Mouse (Mus musculus): ENCODE measurements around the gene Lcn12. TPM values are rescaled to one million over a fixed set of nuclear protein-coding genes. Genes with fewer than 3 reads are reported as not detected.
A peak's percentile ranks its signal among the peaks of the same experiment; 100 is the strongest.

Gene Lcn12
- total RNA-seq, 2 experiments from 2014 or later: not detected

DNA sequence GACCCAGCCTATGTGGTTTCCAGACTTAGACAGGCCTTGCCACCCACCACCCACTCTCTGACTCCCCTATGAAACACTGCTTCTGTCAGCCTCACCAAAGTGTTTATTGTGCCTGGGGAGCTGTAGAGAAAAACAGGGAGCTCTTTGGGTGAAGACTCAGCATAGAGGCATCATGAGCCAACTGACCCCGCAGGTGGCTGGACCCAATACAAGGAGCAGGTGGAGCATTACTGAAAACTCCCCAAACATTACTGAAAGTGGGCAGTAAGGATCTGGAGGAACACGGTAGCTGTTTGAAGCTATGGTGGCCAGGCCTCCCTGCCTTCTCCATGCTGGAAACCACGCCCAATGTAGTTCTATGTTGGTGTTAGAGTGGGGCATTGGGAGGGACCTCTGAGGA, 30.1 kb downstream of the Lcn12 start:
- ATAC-seq (replicated peaks; ENCODE audit: poor library complexity, severe bottlenecking): no peak

DNA sequence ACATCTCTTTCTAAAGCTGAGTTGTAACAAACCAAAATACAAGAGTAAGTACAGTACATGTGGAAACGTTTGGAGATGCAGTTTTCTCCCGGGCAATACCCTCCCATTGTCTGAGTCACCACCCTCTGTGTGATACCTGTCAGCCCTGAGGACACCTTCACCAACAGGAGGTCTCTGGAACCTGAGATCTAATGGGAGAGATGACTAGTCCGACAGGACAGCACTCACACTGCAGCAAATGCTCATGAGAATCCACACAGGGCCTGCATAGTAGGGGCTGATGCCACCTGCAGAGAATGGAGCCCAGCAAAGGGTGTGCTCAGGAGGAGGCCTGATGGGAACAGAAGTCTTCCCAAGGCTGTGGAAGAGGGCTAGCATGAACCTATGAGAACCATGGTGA, 32.3 kb downstream of the Lcn12 start:
- ATAC-seq (replicated peaks; ENCODE audit: poor library complexity, severe bottlenecking): no peak

DNA sequence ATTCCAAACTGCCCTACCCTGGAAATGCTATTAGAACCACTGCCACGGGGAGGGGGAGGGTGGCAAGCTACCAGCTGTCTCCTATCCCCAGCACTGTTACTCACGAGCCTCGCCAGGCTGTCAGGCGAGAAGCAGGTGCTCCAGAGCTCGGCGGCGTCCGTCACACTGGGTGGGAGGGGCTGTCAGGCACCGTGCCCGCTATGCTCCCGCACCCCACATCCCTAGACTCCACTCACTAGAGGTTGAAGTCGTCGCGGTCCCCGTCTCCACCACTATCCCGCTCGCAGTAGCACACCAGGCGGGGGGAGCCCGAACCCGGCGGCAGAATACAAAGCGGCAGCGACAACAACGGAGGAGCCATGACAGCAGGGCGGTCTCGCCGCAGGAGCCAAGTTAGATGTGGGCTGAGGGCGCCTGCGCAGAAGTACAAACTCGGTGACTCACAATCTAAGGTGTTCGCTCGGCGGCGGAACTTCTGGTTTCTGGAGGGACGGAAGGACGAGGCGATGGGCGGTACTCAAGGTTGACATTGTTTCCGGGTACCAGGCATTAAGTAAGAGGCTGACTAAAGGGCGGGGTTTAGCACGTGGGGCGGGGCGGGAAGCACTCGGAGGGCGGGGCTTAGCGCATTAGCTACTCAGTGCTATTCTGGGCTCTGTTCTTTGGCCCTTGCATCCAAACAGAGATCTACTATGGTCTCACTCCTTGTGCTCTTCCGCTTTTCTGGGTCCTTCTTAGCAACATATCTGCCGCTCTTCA, 33.0 kb downstream of the Lcn12 start, which contains the start of gene Paxx:
Gene Paxx, minus strand, starts transcription at position 544 of the 759 bp plus-strand sequence.
- ATAC-seq (replicated peaks; ENCODE audit: poor library complexity, severe bottlenecking): peak; percentile 83

DNA sequence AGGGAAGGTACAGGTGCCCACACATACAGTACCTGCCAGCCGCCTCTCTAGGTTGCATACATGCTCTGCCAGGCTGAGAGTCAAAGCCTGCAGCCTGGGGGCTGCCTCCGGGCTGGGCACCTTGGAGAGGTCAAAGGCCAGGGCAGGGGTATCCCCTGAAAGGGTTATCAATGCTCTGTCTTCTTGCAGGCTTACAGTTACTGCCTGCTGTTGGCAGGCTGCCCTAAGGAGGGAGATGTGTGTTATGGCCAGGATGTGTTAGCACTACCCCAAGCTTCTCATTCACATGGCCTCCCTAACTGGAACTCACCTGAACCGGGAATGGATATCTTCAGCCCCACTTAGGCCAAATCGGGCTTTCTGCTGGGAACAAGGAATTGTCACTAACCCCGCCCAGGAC, 33.6 kb downstream of the Lcn12 start:
- ATAC-seq (replicated peaks; ENCODE audit: poor library complexity, severe bottlenecking): no peak

DNA sequence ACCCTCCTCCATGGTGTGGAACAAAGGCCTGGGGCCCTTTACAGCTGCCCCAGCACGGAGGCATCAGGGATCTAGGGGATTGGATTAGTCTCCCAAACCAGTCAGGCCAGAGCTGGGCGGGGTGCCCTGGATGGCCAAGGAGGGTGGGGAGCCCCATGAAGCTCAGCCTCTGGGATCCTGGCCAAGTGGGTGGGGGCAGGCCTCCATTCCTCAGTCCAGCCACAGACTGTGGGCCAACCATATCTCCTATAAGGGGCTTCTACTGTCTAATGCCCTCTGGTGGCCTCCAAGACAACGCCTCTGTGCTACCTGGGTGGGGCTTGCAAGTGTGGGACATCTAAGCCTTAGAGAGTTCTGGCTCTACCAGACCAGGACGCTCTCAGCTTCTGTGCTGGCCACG, 34.8 kb downstream of the Lcn12 start:
- no peak for ATAC-seq (replicated peaks; ENCODE audit: poor library complexity, severe bottlenecking)

DNA sequence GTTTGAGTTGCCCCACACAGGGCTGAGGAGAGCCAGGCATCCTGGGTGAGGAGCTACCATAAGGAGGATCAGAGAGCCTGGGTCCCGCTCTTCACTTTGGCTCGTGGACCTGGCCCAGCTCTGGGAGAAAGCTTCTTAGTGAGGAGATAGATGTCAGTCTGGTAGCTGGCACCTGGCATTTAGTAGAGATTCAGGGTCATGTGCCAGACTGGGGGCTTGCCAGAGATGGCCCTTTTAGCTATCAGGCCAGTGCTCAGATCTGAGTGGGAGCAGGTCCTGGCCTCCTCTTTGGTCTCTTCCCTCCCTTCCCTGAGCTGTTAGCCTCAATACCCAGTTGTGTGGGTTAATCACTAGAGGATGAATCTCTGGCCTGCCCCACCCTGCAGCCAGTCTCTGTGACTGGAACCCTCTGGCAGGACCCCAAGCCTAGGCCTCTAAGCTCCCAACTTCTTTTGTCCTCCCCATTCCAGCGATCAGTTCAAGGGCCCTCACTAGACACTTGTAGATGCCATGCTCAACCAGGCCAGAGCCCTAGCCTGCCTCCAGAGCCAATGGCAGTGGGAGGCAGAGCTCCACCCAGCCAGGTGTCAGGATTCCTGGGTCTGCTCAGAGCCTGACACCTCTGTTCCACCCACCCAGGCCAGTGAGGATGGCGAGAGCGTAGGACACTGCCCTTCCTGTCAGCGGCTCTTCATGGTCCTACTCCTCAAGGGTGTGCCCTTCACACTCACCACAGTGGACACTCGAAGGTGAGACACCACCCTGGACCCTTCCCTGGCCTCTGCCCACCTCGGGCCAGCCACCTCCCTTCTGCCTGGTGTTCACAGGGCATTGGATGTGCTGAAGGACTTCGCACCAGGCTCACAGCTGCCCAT, 36.5 kb downstream of the Lcn12 start:
- ATAC-seq (replicated peaks; ENCODE audit: poor library complexity, severe bottlenecking): no peak

DNA sequence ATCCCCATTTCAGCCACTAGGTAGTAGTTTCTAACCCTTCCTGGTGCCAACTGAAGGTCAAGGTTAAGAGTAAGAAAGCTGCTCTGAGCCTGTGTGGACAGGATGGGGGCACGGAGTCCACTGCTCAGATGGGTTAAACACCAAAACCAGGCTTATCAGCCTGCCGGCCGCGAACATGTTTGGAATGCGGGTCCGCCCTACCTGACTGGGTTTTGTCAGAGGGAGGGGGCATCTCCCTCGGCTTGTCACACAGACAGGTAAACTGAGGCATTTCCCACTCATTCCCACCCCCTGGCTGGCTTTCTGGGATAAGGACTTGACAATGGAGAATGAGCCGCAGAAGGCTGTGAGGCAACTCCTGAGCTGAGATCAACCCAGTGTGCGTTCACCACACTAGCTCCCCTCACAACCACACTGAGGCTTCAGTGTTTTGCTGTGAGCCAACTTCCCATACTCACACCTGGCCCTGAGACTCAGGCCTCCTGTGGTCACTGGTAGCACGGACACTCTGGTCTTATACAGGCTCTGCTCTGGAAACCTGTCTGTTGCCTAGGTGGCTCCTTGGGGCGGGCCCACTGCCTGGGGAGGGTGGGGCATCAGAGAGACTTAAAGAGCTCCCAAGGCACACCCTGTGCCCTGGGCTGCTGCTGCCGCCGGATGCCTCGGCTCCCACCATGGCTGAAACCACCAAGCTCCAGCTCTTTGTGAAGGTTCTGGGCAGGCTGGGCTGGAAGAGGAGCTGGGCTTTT, 37.3 kb downstream of the Lcn12 start, which contains the start of gene Clic3:
Gene Clic3, plus strand, starts transcription at position 634 of the 749 bp plus-strand sequence.
- no peak for ATAC-seq (replicated peaks; ENCODE audit: poor library complexity, severe bottlenecking)

DNA sequence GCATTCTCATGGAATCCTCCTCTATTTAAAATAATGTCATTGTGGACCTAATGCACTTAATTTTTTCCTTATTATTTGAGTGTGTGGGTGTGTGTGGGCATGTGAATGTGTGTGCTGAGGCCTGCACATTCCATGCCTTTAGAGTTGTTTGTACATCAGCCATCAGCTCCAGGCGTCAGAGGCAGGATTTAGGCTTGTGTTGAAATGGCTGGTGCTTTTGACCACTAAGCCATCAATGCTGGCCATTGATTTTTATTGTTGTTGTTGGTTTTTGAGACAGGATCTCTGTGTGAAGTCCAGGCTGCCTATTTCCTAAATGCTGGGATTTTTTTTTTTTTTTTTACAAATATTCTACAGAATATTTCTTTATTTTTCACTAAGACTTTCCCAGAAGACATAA, 40.8 kb downstream of the Lcn12 start:
- no peak for ATAC-seq (replicated peaks; ENCODE audit: poor library complexity, severe bottlenecking)

DNA sequence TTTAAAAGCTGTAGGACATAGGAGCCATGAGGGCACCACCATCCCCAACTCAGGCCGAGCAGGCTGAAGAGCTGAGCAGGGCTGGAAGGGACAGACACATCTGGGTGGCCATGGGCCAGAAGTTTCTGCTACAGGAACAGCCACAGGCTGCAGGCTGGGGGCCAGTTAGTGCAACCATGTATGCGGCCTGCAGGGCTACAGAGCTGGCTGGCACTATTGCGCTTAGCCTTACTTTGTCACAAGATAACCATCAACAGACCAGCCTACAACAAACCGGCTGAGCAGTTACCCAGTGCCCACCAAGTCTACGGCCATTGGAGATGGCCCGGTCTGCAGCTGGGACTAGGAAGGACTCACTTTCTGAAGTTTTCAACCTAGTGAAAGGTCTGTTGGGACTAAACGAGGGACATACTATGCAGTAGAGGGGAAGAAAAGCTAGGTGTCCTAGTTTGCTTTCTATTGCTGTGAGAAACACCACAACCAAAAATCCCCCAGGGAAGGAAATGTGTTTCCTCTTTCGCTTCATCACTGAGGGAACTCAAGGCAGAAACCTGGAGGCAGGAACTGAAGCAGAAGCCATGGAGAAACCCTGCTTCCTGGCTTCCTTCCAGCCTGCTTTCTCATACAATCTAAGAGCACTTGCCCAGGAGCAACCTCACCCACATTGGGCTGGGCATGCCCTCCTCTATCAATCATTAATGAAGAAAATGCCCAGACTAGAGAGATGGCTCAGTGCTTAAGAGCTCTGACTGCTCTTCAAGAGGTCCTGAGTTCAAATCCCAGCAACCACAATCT, 42.7 kb downstream of the Lcn12 start:
- peak; percentile 63 for ATAC-seq (replicated peaks; ENCODE audit: poor library complexity, severe bottlenecking)

DNA sequence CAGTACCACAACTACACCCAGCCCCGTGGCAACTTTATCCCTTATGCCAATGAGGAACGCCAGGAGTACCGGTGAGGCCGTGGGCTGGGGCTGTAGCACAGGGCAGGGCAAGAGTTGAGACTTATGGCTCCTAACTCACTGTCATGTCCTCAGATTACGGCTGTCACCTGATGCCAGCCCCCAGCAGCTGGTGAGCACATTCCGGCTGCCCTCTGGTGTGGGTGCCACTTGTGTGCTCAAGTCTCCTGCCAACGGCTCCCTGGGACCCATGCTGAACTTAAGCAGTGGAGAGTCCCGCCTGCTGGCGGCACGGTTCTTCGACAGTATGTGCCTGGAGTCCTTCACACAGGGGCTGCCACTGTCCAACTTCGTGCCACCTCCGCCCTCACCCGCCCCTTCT, 51.0 kb downstream of the Lcn12 start:
- no peak for ATAC-seq (replicated peaks; ENCODE audit: poor library complexity, severe bottlenecking)

DNA sequence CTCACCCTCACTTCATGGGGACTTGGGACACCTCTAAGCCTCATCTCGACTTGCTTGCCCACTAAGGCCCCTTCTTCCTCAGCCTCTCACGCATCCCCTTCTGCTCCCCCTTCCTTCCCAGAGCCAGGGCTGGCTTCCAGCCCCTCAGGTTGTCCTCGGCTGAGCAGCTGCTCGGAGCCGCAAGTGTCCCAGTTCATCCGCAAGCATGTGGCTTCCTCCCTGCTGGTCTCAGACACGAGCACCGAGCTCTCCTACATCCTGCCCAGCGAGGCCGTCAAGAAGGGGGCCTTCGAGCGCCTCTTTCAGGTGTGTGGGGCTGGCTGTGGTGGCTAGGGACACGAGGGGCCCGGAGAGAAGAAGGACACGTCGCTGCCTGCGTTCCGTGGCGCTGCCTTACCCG, 52.6 kb downstream of the Lcn12 start:
- ATAC-seq (replicated peaks; ENCODE audit: poor library complexity, severe bottlenecking): no peak

Other genes starting within 250 kb of the Lcn12 start
Only the 30 nearest of the 37 such genes appear.
- gene Tmem210, start 205.8 kb downstream of the Lcn12 start, total RNA-seq (2014; fragmentation: Nextera tagmentation): not detected in 2 replicates
- gene Tmem210, start 205.8 kb downstream of the Lcn12 start, total RNA-seq (2017): not detected in 2 replicates
- gene Lrrc26, start 204.0 kb downstream of the Lcn12 start, total RNA-seq (2014; fragmentation: Nextera tagmentation): not detected in 2 replicates
- not detected in 2 replicates for gene Lrrc26, start 204.0 kb downstream of the Lcn12 start, total RNA-seq (2017)
- gene Grin1, start 174.7 kb downstream of the Lcn12 start, total RNA-seq (2014; fragmentation: Nextera tagmentation): not detected in 2 replicates
- gene Grin1, start 174.7 kb downstream of the Lcn12 start, total RNA-seq (2017): not detected in 2 replicates
- gene Man1b1, start 161.6 kb downstream of the Lcn12 start, total RNA-seq (2014; fragmentation: Nextera tagmentation): 36.5 and 37.2 TPM in 2 replicates
- 34.1 and 38.6 TPM in 2 replicates for gene Man1b1, start 161.6 kb downstream of the Lcn12 start, total RNA-seq (2017)
- 15.2 and 34.8 TPM in 2 replicates for gene Dpp7, start 137.6 kb downstream of the Lcn12 start, total RNA-seq (2014; fragmentation: Nextera tagmentation)
- 11.9 and 16.9 TPM in 2 replicates for gene Dpp7, start 137.6 kb downstream of the Lcn12 start, total RNA-seq (2017)
- 55.6 and 58.1 TPM in 2 replicates for gene Uap1l1, start 128.2 kb downstream of the Lcn12 start, total RNA-seq (2014; fragmentation: Nextera tagmentation)
- 13.8 and 18.4 TPM in 2 replicates for gene Uap1l1, start 128.2 kb downstream of the Lcn12 start, total RNA-seq (2017)
- 4.5 and 17.1 TPM in 2 replicates for gene Sapcd2, start 121.6 kb downstream of the Lcn12 start, total RNA-seq (2014; fragmentation: Nextera tagmentation)
- 7.8 and 17.3 TPM in 2 replicates for gene Sapcd2, start 121.6 kb downstream of the Lcn12 start, total RNA-seq (2017)
- not detected in 2 replicates for gene Entpd2, start 98.0 kb downstream of the Lcn12 start, total RNA-seq (2014; fragmentation: Nextera tagmentation)
- not detected in 2 replicates for gene Entpd2, start 98.0 kb downstream of the Lcn12 start, total RNA-seq (2017)
- not detected in 2 replicates for gene Npdc1, start 94.6 kb downstream of the Lcn12 start, total RNA-seq (2014; fragmentation: Nextera tagmentation)
- not detected in 2 replicates for gene Npdc1, start 94.6 kb downstream of the Lcn12 start, total RNA-seq (2017)
- 34.5 and 38.8 TPM in 2 replicates for gene Fut7, start 70.6 kb downstream of the Lcn12 start, total RNA-seq (2014; fragmentation: Nextera tagmentation)
- gene Fut7, start 70.6 kb downstream of the Lcn12 start, total RNA-seq (2017): 24.8 and 27.3 TPM in 2 replicates
- gene Abca2, start 65.2 kb downstream of the Lcn12 start, total RNA-seq (2014; fragmentation: Nextera tagmentation): 54.8 and 56.4 TPM in 2 replicates
- gene Abca2, start 65.2 kb downstream of the Lcn12 start, total RNA-seq (2017): 21.0 and 23.1 TPM in 2 replicates
- not detected in 2 replicates for gene Clic3, start 37.1 kb downstream of the Lcn12 start, total RNA-seq (2014; fragmentation: Nextera tagmentation)
- 1.4 TPM in 1 of 2 replicates, not detected in the other for gene Clic3, start 37.1 kb downstream of the Lcn12 start, total RNA-seq (2017)
- 29.1 and 39.4 TPM in 2 replicates for gene Paxx, start 32.8 kb downstream of the Lcn12 start, total RNA-seq (2014; fragmentation: Nextera tagmentation)
- 20.2 and 32.5 TPM in 2 replicates for gene Paxx, start 32.8 kb downstream of the Lcn12 start, total RNA-seq (2017)
- gene Ptgds, start 23.9 kb downstream of the Lcn12 start, total RNA-seq (2014; fragmentation: Nextera tagmentation): 3.5 and 4.2 TPM in 2 replicates
- gene Ptgds, start 23.9 kb downstream of the Lcn12 start, total RNA-seq (2017): 0.93 TPM in 1 of 2 replicates, not detected in the other
- gene Fbxw5, start 6.8 kb upstream of the Lcn12 start, total RNA-seq (2014; fragmentation: Nextera tagmentation): 30.4 and 55.0 TPM in 2 replicates
- 23.9 and 31.4 TPM in 2 replicates for gene Fbxw5, start 6.8 kb upstream of the Lcn12 start, total RNA-seq (2017)
- 6.0 TPM in 1 of 2 replicates, not detected in the other for gene C8g, start 7.8 kb upstream of the Lcn12 start, total RNA-seq (2014; fragmentation: Nextera tagmentation)
- gene C8g, start 7.8 kb upstream of the Lcn12 start, total RNA-seq (2017): 1.5 and 1.6 TPM in 2 replicates
- gene Traf2, start 53.0 kb upstream of the Lcn12 start, total RNA-seq (2014; fragmentation: Nextera tagmentation): 17.3 and 18.2 TPM in 2 replicates
- gene Traf2, start 53.0 kb upstream of the Lcn12 start, total RNA-seq (2017): 13.9 and 15.9 TPM in 2 replicates
- 134 and 171 TPM in 2 replicates for gene Edf1, start 63.9 kb upstream of the Lcn12 start, total RNA-seq (2014; fragmentation: Nextera tagmentation)
- gene Edf1, start 63.9 kb upstream of the Lcn12 start, total RNA-seq (2017): 96.1 and 107 TPM in 2 replicates
- 1.5 and 3.4 TPM in 2 replicates for gene Mamdc4, start 80.9 kb upstream of the Lcn12 start, total RNA-seq (2014; fragmentation: Nextera tagmentation)
- 1.2 and 66.7 TPM in 2 replicates for gene Mamdc4, start 80.9 kb upstream of the Lcn12 start, total RNA-seq (2017)
- gene Phpt1, start 81.3 kb upstream of the Lcn12 start, total RNA-seq (2014; fragmentation: Nextera tagmentation): 62.5 and 89.4 TPM in 2 replicates
- 5.9 and 46.2 TPM in 2 replicates for gene Phpt1, start 81.3 kb upstream of the Lcn12 start, total RNA-seq (2017)
- not detected in 2 replicates for gene Ajm1, start 87.8 kb upstream of the Lcn12 start, total RNA-seq (2014; fragmentation: Nextera tagmentation)
- 0.39 TPM in 1 of 2 replicates, not detected in the other for gene Ajm1, start 87.8 kb upstream of the Lcn12 start, total RNA-seq (2017)
- gene Rabl6, start 114.6 kb upstream of the Lcn12 start, total RNA-seq (2014; fragmentation: Nextera tagmentation): 63.1 and 75.4 TPM in 2 replicates
- 61.3 and 71.0 TPM in 2 replicates for gene Rabl6, start 114.6 kb upstream of the Lcn12 start, total RNA-seq (2017)
- not detected in 2 replicates for gene Ccdc183, start 123.8 kb upstream of the Lcn12 start, total RNA-seq (2014; fragmentation: Nextera tagmentation)
- not detected in 2 replicates for gene Ccdc183, start 123.8 kb upstream of the Lcn12 start, total RNA-seq (2017)
- 11.4 and 27.3 TPM in 2 replicates for gene Tmem141, start 128.1 kb upstream of the Lcn12 start, total RNA-seq (2014; fragmentation: Nextera tagmentation)
- gene Tmem141, start 128.1 kb upstream of the Lcn12 start, total RNA-seq (2017): 25.0 and 31.5 TPM in 2 replicates
- gene Fcna, start 134.1 kb upstream of the Lcn12 start, total RNA-seq (2014; fragmentation: Nextera tagmentation): not detected in 2 replicates
- gene Fcna, start 134.1 kb upstream of the Lcn12 start, total RNA-seq (2017): 2.0 TPM in 1 of 2 replicates, not detected in the other
- gene Lcn8, start 159.2 kb upstream of the Lcn12 start, total RNA-seq (2014; fragmentation: Nextera tagmentation): not detected in 2 replicates
- gene Lcn8, start 159.2 kb upstream of the Lcn12 start, total RNA-seq (2017): not detected in 2 replicates
- gene Lcn5, start 164.0 kb upstream of the Lcn12 start, total RNA-seq (2014; fragmentation: Nextera tagmentation): not detected in 2 replicates
- gene Lcn5, start 164.0 kb upstream of the Lcn12 start, total RNA-seq (2017): not detected in 2 replicates
- gene Lcn6, start 182.9 kb upstream of the Lcn12 start, total RNA-seq (2014; fragmentation: Nextera tagmentation): not detected in 2 replicates
- gene Lcn6, start 182.9 kb upstream of the Lcn12 start, total RNA-seq (2017): not detected in 2 replicates
- not detected in 2 replicates for gene Lcn10, start 188.8 kb upstream of the Lcn12 start, total RNA-seq (2014; fragmentation: Nextera tagmentation)
- gene Lcn10, start 188.8 kb upstream of the Lcn12 start, total RNA-seq (2017): not detected in 2 replicates
- gene Obp2a, start 206.1 kb upstream of the Lcn12 start, total RNA-seq (2014; fragmentation: Nextera tagmentation): not detected in 2 replicates
- not detected in 2 replicates for gene Obp2a, start 206.1 kb upstream of the Lcn12 start, total RNA-seq (2017)